Mouse (Mus musculus): ENCODE measurements around the gene 1700016C15Rik. TPM values are rescaled to one million over a fixed set of nuclear protein-coding genes. Genes with fewer than 3 reads are reported as not detected.

1700016C15Rik gene
- polyA plus RNA-seq, 1 experiment from 2014 or later: not detected

GRCm38 (mm10) chr1:177719029-177719427, 10.6 kb upstream of the 1700016C15Rik start:
- no peaks in the 10 kb centered on the region for H3K27me3 ChIP-seq (replicated peaks)

GRCm38 (mm10) chr1:177723786-177724185, 5.8 kb upstream of the 1700016C15Rik start:
- ATAC-seq: no peak
- Histone ChIP-seq H3K4me1 (0 out of 2 replicates have a peak, but pooled peaks cover 13% of the 10 kb centered on the region), H3K9me3 (replicated peaks) (no peaks in the 10 kb centered on the region), H3K36me3 (no peaks in the 10 kb centered on the region), H3K27me3 (replicated peaks) (no peaks in the 10 kb centered on the region), H3K27ac (no peak overlapping the region), H3K4me3 (no peak overlapping the region), H3K4me2 (no peak overlapping the region), H3K9ac (no peak overlapping the region)
- 55% methylated on average over 4 of the region's 4 CpGs for WGBS (ENCODE audit: insufficient replicate concordance)

More at GRCm38 (mm10) chr1:177719029-177719427, 10.6 kb upstream of the 1700016C15Rik start:
- 51% methylated on average over 3 of the region's 3 CpGs for WGBS (ENCODE audit: insufficient replicate concordance)
- Histone ChIP-seq H3K4me3 (no peak overlapping the region), H3K9ac (no peak overlapping the region), H3K27ac (no peak overlapping the region), H3K4me2 (no peak overlapping the region), H3K9me3 (replicated peaks) (no peaks in the 10 kb centered on the region), H3K4me1 (peaks cover 13% of the 10 kb centered on the region; the same call in 1 of the 2 replicates), H3K36me3 (no peaks in the 10 kb centered on the region)
- no peak for ATAC-seq

GRCm38 (mm10) chr1:177726870-177727269, 2.7 kb upstream of the 1700016C15Rik start:
- Histone ChIP-seq H3K27ac (no peak overlapping the region), H3K27me3 (replicated peaks) (no peaks in the 10 kb centered on the region), H3K36me3 (no peaks in the 10 kb centered on the region), H3K4me2 (no peak overlapping the region), H3K9ac (no peak overlapping the region), H3K4me3 (no peak overlapping the region), H3K4me1 (0 out of 2 replicates have a peak, but pooled peaks cover 13% of the 10 kb centered on the region), H3K9me3 (replicated peaks) (peaks cover 4% of the 10 kb centered on the region; the same call in 1 of the 2 replicates)
- 0 out of 2 replicates have a peak, but pooled peaks have one; percentile 46 for ATAC-seq
- 46% methylated on average over 5 of the region's 5 CpGs for WGBS (ENCODE audit: insufficient replicate concordance)

GRCm38 (mm10) chr1:177727883-177728525, 1.6 kb upstream of the 1700016C15Rik start:
- H3K4me2 ChIP-seq: no peak overlapping the region
- H3K27ac ChIP-seq: no peak overlapping the region
- 0 out of 2 replicates have a peak, but pooled peaks cover 13% of the 10 kb centered on the region for H3K4me1 ChIP-seq
- no peak for ATAC-seq
- 81% methylated on average over 3 of the region's 3 CpGs for whole genome bisulfite sequencing (ENCODE audit: insufficient replicate concordance)
- no peaks in the 10 kb centered on the region for H3K36me3 ChIP-seq
- H3K9me3 ChIP-seq (replicated peaks): peaks cover 4% of the 10 kb centered on the region; the same call in 1 of the 2 replicates
- H3K27me3 ChIP-seq (replicated peaks): no peaks in the 10 kb centered on the region
- no peak overlapping the region for H3K4me3 ChIP-seq
- no peak overlapping the region for H3K9ac ChIP-seq

GRCm38 (mm10) chr1:177731973-177732372, 2.4 kb downstream of the 1700016C15Rik start:
- Histone ChIP-seq H3K4me3 (no peak overlapping the region), H3K4me1 (0 out of 2 replicates have a peak, but pooled peaks cover under 1% of the 10 kb centered on the region), H3K27me3 (replicated peaks) (no peaks in the 10 kb centered on the region), H3K9me3 (replicated peaks) (peaks cover 4% of the 10 kb centered on the region; the same call in 1 of the 2 replicates), H3K4me2 (no peak overlapping the region), H3K36me3 (no peaks in the 10 kb centered on the region), H3K9ac (no peak overlapping the region), H3K27ac (no peak overlapping the region)
- WGBS (ENCODE audit: insufficient replicate concordance): 69% methylated on average over 3 of the region's 3 CpGs
- ATAC-seq: no peak

GRCm38 (mm10) chr1:177737505-177738105, 8.0 kb downstream of the 1700016C15Rik start:
- Histone ChIP-seq H3K27me3 (replicated peaks) (no peaks in the 10 kb centered on the region), H3K4me2 (no peak overlapping the region), H3K9me3 (replicated peaks) (no peaks in the 10 kb centered on the region), H3K36me3 (no peaks in the 10 kb centered on the region), H3K27ac (no peak overlapping the region), H3K4me3 (no peak overlapping the region), H3K9ac (no peak overlapping the region), H3K4me1 (no peaks in the 10 kb centered on the region)
- 49% methylated on average over 6 of the region's 6 CpGs for WGBS (ENCODE audit: insufficient replicate concordance)
- ATAC-seq: no peak

GRCm38 (mm10) chr1:177740707-177741106, 11.1 kb downstream of the 1700016C15Rik start:
- H3K9ac ChIP-seq: no peak overlapping the region
- no peak overlapping the region for H3K27ac ChIP-seq
- no peak overlapping the region for H3K4me3 ChIP-seq
- WGBS (ENCODE audit: insufficient replicate concordance): 41% methylated on average over 1 of the region's 1 CpGs
- H3K4me1 ChIP-seq: no peaks in the 10 kb centered on the region
- H3K36me3 ChIP-seq: no peaks in the 10 kb centered on the region
- ATAC-seq: no peak
- no peaks in the 10 kb centered on the region for H3K9me3 ChIP-seq (replicated peaks)
- no peak overlapping the region for H3K4me2 ChIP-seq
- H3K27me3 ChIP-seq (replicated peaks): no peaks in the 10 kb centered on the region

GRCm38 (mm10) chr1:177742119-177742518, 12.5 kb downstream of the 1700016C15Rik start:
- no peaks in the 10 kb centered on the region for H3K9me3 ChIP-seq (replicated peaks)
- no peak overlapping the region for H3K4me3 ChIP-seq
- ATAC-seq: no peak
- H3K9ac ChIP-seq: no peak overlapping the region
- WGBS (ENCODE audit: insufficient replicate concordance): 57% methylated on average over 1 of the region's 1 CpGs
- no peak overlapping the region for H3K4me2 ChIP-seq
- H3K36me3 ChIP-seq: no peaks in the 10 kb centered on the region
- H3K27me3 ChIP-seq (replicated peaks): no peaks in the 10 kb centered on the region
- H3K27ac ChIP-seq: no peak overlapping the region
- H3K4me1 ChIP-seq: no peaks in the 10 kb centered on the region

GRCm38 (mm10) chr1:177744521-177745325, 15.1 kb downstream of the 1700016C15Rik start:
- Histone ChIP-seq H3K27ac (no peak overlapping the region), H3K36me3 (no peaks in the 10 kb centered on the region), H3K4me1 (no peaks in the 10 kb centered on the region), H3K9ac (no peak overlapping the region), H3K27me3 (replicated peaks) (no peaks in the 10 kb centered on the region), H3K4me2 (no peak overlapping the region), H3K4me3 (no peak overlapping the region), H3K9me3 (replicated peaks) (peaks cover 8% of the 10 kb centered on the region; the same call in 1 of the 2 replicates)
- ATAC-seq: no peak
- WGBS (ENCODE audit: insufficient replicate concordance): 79% methylated on average over 7 of the region's 7 CpGs

- H3K4me2 ChIP-seq: no peak overlapping the region
- ATAC-seq: no peak
- H3K36me3 ChIP-seq: peaks cover 4% of the 10 kb centered on the region; the same call in 1 of the 2 replicates
- H3K9me3 ChIP-seq (replicated peaks): peaks cover 25% of the 10 kb centered on the region
- H3K9ac ChIP-seq: no peak overlapping the region
- H3K27me3 ChIP-seq (replicated peaks): no peaks in the 10 kb centered on the region
- no peaks in the 10 kb centered on the region for H3K4me1 ChIP-seq
- no peak overlapping the region for H3K4me3 ChIP-seq
- 86% methylated on average over 6 of the region's 6 CpGs for WGBS (ENCODE audit: insufficient replicate concordance)
- no peak overlapping the region for H3K27ac ChIP-seq
Measured at GRCm38 (mm10) chr1:177747869-177748540, 18.4 kb downstream of the 1700016C15Rik start.

- ATAC-seq: no peak
- Histone ChIP-seq H3K27ac (no peak overlapping the region), H3K27me3 (replicated peaks) (no peaks in the 10 kb centered on the region), H3K36me3 (peaks cover 4% of the 10 kb centered on the region; the same call in 1 of the 2 replicates), H3K4me2 (no peak overlapping the region), H3K9me3 (replicated peaks) (peaks cover 23% of the 10 kb centered on the region), H3K4me1 (no peaks in the 10 kb centered on the region), H3K4me3 (no peak overlapping the region), H3K9ac (no peak overlapping the region)
- WGBS (ENCODE audit: insufficient replicate concordance): 77% methylated on average over 1 of the region's 1 CpGs
Measured at GRCm38 (mm10) chr1:177753496-177753895, 23.9 kb downstream of the 1700016C15Rik start.

Data from liver, embryonic 12.5 days (tissue).